Mouse (Mus musculus): ENCODE data around the gene Ikbip.
A peak's percentile ranks its signal among the peaks of the same experiment; 100 is the strongest.

The Ikbip gene

GRCm38 (mm10) chr10:91122646-91123045, 39.9 kb downstream of the Ikbip start:
- DNase-seq (ENCODE audit: low spot score) = no peak

GRCm38 (mm10) chr10:91123281-91123827, 40.6 kb downstream of the Ikbip start:
- DNase-seq (ENCODE audit: low spot score) = peak; percentile 61

GRCm38 (mm10) chr10:91123828-91124822, 41.4 kb downstream of the Ikbip start, which contains the start of gene Slc25a3:
Gene Slc25a3 (minus strand): TSS chr10:91124059.
- DNase-seq (ENCODE audit: low spot score) = peak; percentile 96

- DNase-seq (ENCODE audit: low spot score) = no peak
Measured at GRCm38 (mm10) chr10:91126618-91127355, 44.0 kb downstream of the Ikbip start.

- DNase-seq (ENCODE audit: low spot score) = no peak
Measured at GRCm38 (mm10) chr10:91127395-91127794, 44.7 kb downstream of the Ikbip start.

- no peak for DNase-seq (ENCODE audit: low spot score)
Measured at GRCm38 (mm10) chr10:91128551-91129160, 45.9 kb downstream of the Ikbip start.

- DNase-seq (ENCODE audit: low spot score) = no peak
Measured at GRCm38 (mm10) chr10:91130792-91131191, 48.1 kb downstream of the Ikbip start.

GRCm38 (mm10) chr10:91131565-91131964, 48.8 kb downstream of the Ikbip start:
- DNase-seq (ENCODE audit: low spot score) = no peak

- no peak for DNase-seq (ENCODE audit: low spot score)
Measured at GRCm38 (mm10) chr10:91135302-91135972, 52.7 kb downstream of the Ikbip start.

- no peak for DNase-seq (ENCODE audit: low spot score)
Measured at GRCm38 (mm10) chr10:91137400-91137799, 54.7 kb downstream of the Ikbip start.

GRCm38 (mm10) chr10:91138317-91138716, 55.6 kb downstream of the Ikbip start:
- DNase-seq (ENCODE audit: low spot score) = no peak

GRCm38 (mm10) chr10:91139148-91139766, 56.5 kb downstream of the Ikbip start:
- no peak for DNase-seq (ENCODE audit: low spot score)

GRCm38 (mm10) chr10:91141564-91141963, 58.8 kb downstream of the Ikbip start:
- DNase-seq (ENCODE audit: low spot score) = no peak

- DNase-seq (ENCODE audit: low spot score) = no peak
Measured at GRCm38 (mm10) chr10:91142654-91143191, 60.0 kb downstream of the Ikbip start.

GRCm38 (mm10) chr10:91143313-91144230, 60.8 kb downstream of the Ikbip start:
- no peak for DNase-seq (ENCODE audit: low spot score)

- no peak for DNase-seq (ENCODE audit: low spot score)
Measured at GRCm38 (mm10) chr10:91145413-91145812, 62.7 kb downstream of the Ikbip start.
